Mouse (Mus musculus) embryonic fibroblast, embryonic 13.5 days (primary cell): Measurements from ENCODE around the gene Rbm28.

Experiments used
- CTCF ChIP-seq: IDR thresholded peaks from 2 replicates; pipeline ENCODE4 v1.5.1; 2011; ENCODE audit warnings: mild to moderate bottlenecking, control low read depth, low read length, moderate library complexity, borderline replicate concordance; ENCODE audit not compliant: insufficient read depth
- POLR2A ChIP-seq: IDR thresholded peaks from 2 replicates; pipeline ENCODE4 v1.6.1; 2011; ENCODE audit warnings: low read depth, mild to moderate bottlenecking, control low read depth, low read length, moderate library complexity

DNA sequence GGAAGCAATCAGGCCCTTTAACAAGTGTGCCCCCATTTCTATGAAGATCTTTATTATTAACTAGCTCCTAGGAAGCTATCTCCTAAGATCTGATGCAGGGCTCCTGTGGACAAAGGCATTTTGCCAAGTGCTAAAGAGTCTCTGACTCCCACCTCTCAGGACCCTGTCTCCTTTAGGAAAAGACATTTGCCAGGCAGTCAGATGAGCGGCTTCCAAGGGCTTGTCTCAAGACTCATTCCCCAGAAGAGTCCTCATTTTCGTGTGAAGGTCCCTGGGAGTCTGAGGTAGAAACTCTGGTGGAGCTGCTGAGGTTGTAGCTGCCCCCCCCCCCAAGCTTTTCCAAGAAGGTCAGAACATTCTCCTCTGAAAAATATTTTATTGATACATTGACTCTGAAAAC lies 4.1 kb upstream of the Rbm28 start:
- TF ChIP-seq CTCF, result no peak
- no peak for TF ChIP-seq POLR2A
